Mouse (Mus musculus): ENCODE measurements around the gene Kifc3. TPM values are rescaled to one million over a fixed set of nuclear protein-coding genes. Genes with fewer than 3 reads are reported as not detected.

The Kifc3 gene
- polyA plus RNA-seq, 1 experiment from 2014 or later: 5.9 TPM

DNA sequence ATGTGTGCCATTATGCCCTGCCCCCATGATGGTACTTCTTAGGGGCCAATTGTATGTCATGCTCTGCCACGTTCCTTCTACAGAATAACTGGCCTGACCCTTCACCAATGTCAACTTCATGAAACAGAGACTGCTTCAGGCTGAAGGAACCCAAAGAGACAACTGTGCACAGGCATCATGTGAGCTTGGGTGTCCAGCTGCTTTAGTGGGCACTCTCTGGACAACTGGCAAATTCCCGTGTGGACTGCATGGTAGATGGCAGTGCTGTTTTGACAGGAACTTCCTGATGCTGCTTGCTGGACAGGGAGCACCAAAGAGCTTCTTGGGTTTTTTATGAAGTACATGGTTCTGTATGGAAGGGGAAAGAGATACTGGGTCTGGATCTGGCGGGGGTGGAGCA, 43.3 kb downstream of the Kifc3 start:
- Histone ChIP-seq H3K9me3 (ENCODE audit: control insufficient read depth, low read length) (no peaks in the 10 kb centered on the region), H3K4me3 (ENCODE audit: low read depth, low read length) (no peak overlapping the region), H3K36me3 (ENCODE audit: control insufficient read depth, insufficient read depth, low read length) (no peaks in the 10 kb centered on the region), H3K9ac (ENCODE audit: low read length) (no peak overlapping the region), H3K4me1 (replicated peaks; ENCODE audit: control insufficient read depth, insufficient read depth, low read length) (no peaks in the 10 kb centered on the region), H3K4me2 (ENCODE audit: low read depth, low read length, severe bottlenecking) (no peak overlapping the region), H3K27me3 (ENCODE audit: control insufficient read depth, insufficient read depth, low read length) (no peaks in the 10 kb centered on the region), H3K27ac (ENCODE audit: low read depth, low read length) (no peak overlapping the region)
- ATAC-seq (replicated peaks; ENCODE audit: low FRiP score) (no peak), DNase-seq (ENCODE audit: low spot score) (no peak)
- 76% methylated on average over 3 of the region's 3 CpGs for WGBS

DNA sequence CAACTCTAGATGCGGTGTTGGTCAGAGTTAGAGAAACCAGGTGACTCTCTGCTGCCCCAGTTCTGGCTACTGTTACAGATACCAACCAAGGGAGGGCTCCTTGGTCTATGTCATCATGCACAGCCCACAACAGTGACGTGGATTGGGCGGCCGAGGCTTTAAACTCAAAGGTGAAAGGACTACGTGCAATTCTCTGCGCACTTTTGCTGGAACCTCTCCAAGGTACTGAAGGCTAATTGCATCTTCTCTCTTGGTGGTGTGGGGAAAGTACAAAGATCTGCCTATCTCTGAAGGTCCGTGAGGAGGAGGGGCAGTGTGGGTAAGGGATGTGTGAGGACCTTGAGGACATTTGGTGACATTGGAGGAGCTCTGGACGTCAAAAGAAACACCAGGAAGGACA, 44.0 kb downstream of the Kifc3 start:
- no peak for DNase-seq (ENCODE audit: low spot score)

DNA sequence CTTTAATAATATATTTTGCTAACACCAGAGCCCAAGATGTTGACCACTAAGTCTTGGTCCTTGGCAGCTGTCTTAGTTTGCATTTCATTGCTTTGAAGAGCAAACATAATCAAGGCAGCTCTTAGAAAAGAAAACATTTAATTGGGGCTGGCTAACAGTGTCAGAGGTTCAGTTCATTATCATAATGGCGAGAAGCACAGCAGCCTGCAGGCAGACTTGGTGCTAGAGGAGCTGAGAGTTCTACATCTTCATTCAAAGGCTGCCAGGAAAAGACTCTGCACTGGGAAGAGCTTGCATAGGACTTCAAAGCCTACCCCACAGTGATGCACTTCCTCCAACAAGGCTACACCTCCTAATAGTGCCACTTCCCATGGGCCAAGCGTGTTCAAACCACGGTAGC, 45.5 kb downstream of the Kifc3 start:
- ATAC-seq (replicated peaks; ENCODE audit: low FRiP score) (no peak), DNase-seq (ENCODE audit: low spot score) (no peak)
- Histone ChIP-seq H3K9ac (ENCODE audit: low read length) (no peak overlapping the region), H3K4me2 (ENCODE audit: low read depth, low read length, severe bottlenecking) (no peak overlapping the region), H3K36me3 (ENCODE audit: control insufficient read depth, insufficient read depth, low read length) (no peaks in the 10 kb centered on the region), H3K27ac (ENCODE audit: low read depth, low read length) (no peak overlapping the region), H3K9me3 (ENCODE audit: control insufficient read depth, low read length) (no peaks in the 10 kb centered on the region), H3K27me3 (ENCODE audit: control insufficient read depth, insufficient read depth, low read length) (no peaks in the 10 kb centered on the region), H3K4me1 (replicated peaks; ENCODE audit: control insufficient read depth, insufficient read depth, low read length) (no peaks in the 10 kb centered on the region), H3K4me3 (ENCODE audit: low read depth, low read length) (no peak overlapping the region)
- 60% methylated on average over 3 of the region's 3 CpGs for WGBS

More for the DNA sequence above, 44.0 kb downstream of the Kifc3 start:
- Histone ChIP-seq H3K27me3 (ENCODE audit: control insufficient read depth, insufficient read depth, low read length) (no peaks in the 10 kb centered on the region), H3K4me1 (replicated peaks; ENCODE audit: control insufficient read depth, insufficient read depth, low read length) (no peaks in the 10 kb centered on the region), H3K9me3 (ENCODE audit: control insufficient read depth, low read length) (no peaks in the 10 kb centered on the region), H3K9ac (ENCODE audit: low read length) (no peak overlapping the region), H3K4me2 (ENCODE audit: low read depth, low read length, severe bottlenecking) (no peak overlapping the region), H3K4me3 (ENCODE audit: low read depth, low read length) (no peak overlapping the region), H3K27ac (ENCODE audit: low read depth, low read length) (no peak overlapping the region), H3K36me3 (ENCODE audit: control insufficient read depth, insufficient read depth, low read length) (no peaks in the 10 kb centered on the region)
- ATAC-seq (replicated peaks; ENCODE audit: low FRiP score): no peak
- 79% methylated on average over 8 of the region's 8 CpGs for WGBS

DNA sequence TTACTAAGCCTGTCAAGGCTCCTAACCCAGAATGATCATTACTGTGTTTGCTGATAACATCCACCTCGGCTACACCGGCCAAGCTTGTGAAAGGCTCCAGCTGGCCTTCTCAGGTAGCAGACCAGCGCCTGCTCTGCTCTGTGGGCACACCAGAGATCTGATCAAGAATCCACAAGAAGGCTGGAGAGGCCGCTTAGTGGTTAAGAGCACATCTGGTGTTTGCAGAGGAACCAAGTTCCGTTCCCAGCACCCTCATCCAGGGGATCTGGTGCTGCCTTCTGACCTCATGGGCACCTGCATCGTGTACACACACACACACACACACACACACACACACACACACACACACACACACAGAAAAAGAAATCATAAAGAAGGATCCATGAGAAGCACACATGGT, 46.5 kb downstream of the Kifc3 start:
- H3K36me3 ChIP-seq (ENCODE audit: control insufficient read depth, insufficient read depth, low read length): no peaks in the 10 kb centered on the region
- no peaks in the 10 kb centered on the region for H3K9me3 ChIP-seq (ENCODE audit: control insufficient read depth, low read length)
- H3K4me1 ChIP-seq (replicated peaks; ENCODE audit: control insufficient read depth, insufficient read depth, low read length): no peaks in the 10 kb centered on the region
- H3K4me2 ChIP-seq (ENCODE audit: low read depth, low read length, severe bottlenecking): no peak overlapping the region
- no peak overlapping the region for H3K4me3 ChIP-seq (ENCODE audit: low read depth, low read length)
- 89% methylated on average over 6 of the region's 6 CpGs for WGBS
- H3K9ac ChIP-seq (ENCODE audit: low read length): no peak overlapping the region
- ATAC-seq (replicated peaks; ENCODE audit: low FRiP score): no peak
- no peak overlapping the region for H3K27ac ChIP-seq (ENCODE audit: low read depth, low read length)
- no peaks in the 10 kb centered on the region for H3K27me3 ChIP-seq (ENCODE audit: control insufficient read depth, insufficient read depth, low read length)
- no peak for DNase-seq (ENCODE audit: low spot score)

DNA sequence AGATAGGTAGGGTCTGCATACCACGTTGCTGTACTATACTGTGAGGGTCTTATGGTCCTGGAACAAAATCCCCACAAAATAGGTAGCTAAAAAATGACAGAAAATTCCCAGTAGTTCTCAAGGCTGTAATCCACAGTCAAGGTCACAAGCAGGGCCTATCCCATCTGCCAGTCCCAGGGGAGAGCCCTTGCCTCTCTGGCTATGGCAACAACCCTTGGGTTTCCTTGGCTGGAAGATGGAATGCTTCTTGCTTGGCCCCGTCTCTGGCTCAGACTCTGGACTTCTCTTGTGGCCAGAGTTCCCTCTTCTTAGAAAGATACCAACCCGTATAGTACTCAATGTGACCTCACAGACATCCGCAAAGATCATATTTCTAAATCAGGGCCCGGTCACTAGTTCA, 47.3 kb downstream of the Kifc3 start:
- WGBS: 91% methylated on average over 5 of the region's 5 CpGs

DNA sequence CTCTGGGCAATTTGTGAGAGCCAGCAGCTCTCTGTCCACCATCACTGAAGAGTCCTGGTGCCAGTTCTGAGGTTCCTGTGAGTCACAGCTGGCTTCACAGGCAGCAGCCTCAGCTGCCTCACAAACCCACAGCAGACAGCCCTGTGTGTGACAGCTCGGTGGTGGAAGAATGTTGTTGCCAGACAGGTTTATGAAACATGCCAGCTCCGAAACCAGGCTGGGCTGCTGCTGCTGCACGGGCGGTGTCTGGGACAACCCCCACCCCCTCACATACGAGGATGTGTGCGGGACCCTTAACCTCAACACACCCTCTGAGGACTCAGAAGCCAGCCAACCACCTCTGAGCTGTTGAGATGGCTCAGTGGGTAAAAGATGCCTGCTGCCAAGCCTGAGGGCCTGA, 48.0 kb downstream of the Kifc3 start:
- Histone ChIP-seq H3K4me3 (ENCODE audit: low read depth, low read length) (no peak overlapping the region), H3K36me3 (ENCODE audit: control insufficient read depth, insufficient read depth, low read length) (no peaks in the 10 kb centered on the region), H3K4me1 (replicated peaks; ENCODE audit: control insufficient read depth, insufficient read depth, low read length) (no peaks in the 10 kb centered on the region), H3K9me3 (ENCODE audit: control insufficient read depth, low read length) (no peaks in the 10 kb centered on the region), H3K27me3 (ENCODE audit: control insufficient read depth, insufficient read depth, low read length) (no peaks in the 10 kb centered on the region), H3K27ac (ENCODE audit: low read depth, low read length) (no peak overlapping the region), H3K4me2 (ENCODE audit: low read depth, low read length, severe bottlenecking) (no peak overlapping the region), H3K9ac (ENCODE audit: low read length) (no peak overlapping the region; the same call in 1 of the 2 replicates)
- DNase-seq (ENCODE audit: low spot score) (no peak), ATAC-seq (replicated peaks; ENCODE audit: low FRiP score) (no peak)
- WGBS: 91% methylated on average over 6 of the region's 6 CpGs

More for the DNA sequence above, 47.3 kb downstream of the Kifc3 start:
- no peak for ATAC-seq (replicated peaks; ENCODE audit: low FRiP score)
- no peak overlapping the region for H3K9ac ChIP-seq (ENCODE audit: low read length)
- DNase-seq (ENCODE audit: low spot score): no peak
- H3K9me3 ChIP-seq (ENCODE audit: control insufficient read depth, low read length): no peaks in the 10 kb centered on the region
- H3K36me3 ChIP-seq (ENCODE audit: control insufficient read depth, insufficient read depth, low read length): no peaks in the 10 kb centered on the region
- no peaks in the 10 kb centered on the region for H3K27me3 ChIP-seq (ENCODE audit: control insufficient read depth, insufficient read depth, low read length)
- no peak overlapping the region for H3K4me2 ChIP-seq (ENCODE audit: low read depth, low read length, severe bottlenecking)
- no peak overlapping the region for H3K4me3 ChIP-seq (ENCODE audit: low read depth, low read length)
- no peaks in the 10 kb centered on the region for H3K4me1 ChIP-seq (replicated peaks; ENCODE audit: control insufficient read depth, insufficient read depth, low read length)
- H3K27ac ChIP-seq (ENCODE audit: low read depth, low read length): no peak overlapping the region

DNA sequence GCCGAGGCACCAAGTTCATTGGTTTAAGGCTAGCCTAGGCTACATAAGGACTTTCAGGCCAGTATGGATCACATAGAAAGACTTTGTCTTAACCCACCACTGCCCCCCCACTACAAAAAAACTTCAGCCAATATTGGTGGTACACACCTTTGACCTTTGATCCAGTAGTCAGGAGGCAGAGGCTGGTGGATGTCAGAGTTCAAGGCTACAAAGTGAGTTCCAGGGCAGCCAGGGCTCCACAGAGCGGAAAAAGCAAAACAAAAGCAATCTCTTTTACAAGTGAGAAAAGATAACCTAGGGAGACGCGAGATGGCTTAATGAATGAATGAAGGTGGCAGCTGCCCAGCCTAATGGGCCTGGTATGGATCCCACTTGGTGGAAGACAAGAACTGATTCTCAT, 48.6 kb downstream of the Kifc3 start:
- Histone ChIP-seq H3K27me3 (ENCODE audit: control insufficient read depth, insufficient read depth, low read length) (no peaks in the 10 kb centered on the region), H3K4me1 (replicated peaks; ENCODE audit: control insufficient read depth, insufficient read depth, low read length) (no peaks in the 10 kb centered on the region), H3K9me3 (ENCODE audit: control insufficient read depth, low read length) (no peaks in the 10 kb centered on the region), H3K4me3 (ENCODE audit: low read depth, low read length) (no peak overlapping the region), H3K36me3 (ENCODE audit: control insufficient read depth, insufficient read depth, low read length) (no peaks in the 10 kb centered on the region), H3K4me2 (ENCODE audit: low read depth, low read length, severe bottlenecking) (no peak overlapping the region), H3K27ac (ENCODE audit: low read depth, low read length) (no peak overlapping the region), H3K9ac (ENCODE audit: low read length) (no peak overlapping the region)
- no peak for ATAC-seq (replicated peaks; ENCODE audit: low FRiP score)
- no peak for DNase-seq (ENCODE audit: low spot score)
- WGBS: 71% methylated on average over 4 of the region's 4 CpGs

DNA sequence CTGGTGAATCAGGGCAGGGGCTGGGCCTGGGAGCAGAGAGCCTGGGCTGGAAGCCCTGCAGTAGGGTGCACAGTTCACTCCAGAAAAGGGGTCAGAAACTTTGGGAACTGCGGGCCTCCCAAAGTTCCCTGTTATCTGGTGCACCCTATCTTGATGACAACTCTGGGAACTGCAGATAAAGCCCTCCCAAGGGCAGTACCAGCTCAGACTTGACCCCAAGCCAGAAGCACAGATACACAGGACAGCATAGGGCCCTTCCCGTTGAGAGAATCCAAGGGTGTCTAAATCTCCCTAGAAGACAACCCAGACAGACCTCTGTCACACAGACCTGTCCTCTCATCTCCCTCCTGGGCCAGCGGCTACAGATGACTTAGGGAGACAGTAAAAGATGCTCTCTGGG, 52.0 kb downstream of the Kifc3 start:
- no peaks in the 10 kb centered on the region for H3K9me3 ChIP-seq (ENCODE audit: control insufficient read depth, low read length)
- no peak overlapping the region for H3K27ac ChIP-seq (ENCODE audit: low read depth, low read length)
- ATAC-seq (replicated peaks; ENCODE audit: low FRiP score) (no peak), DNase-seq (ENCODE audit: low spot score) (no peak)
- H3K4me3 ChIP-seq (ENCODE audit: low read depth, low read length): no peak overlapping the region
- no peaks in the 10 kb centered on the region for H3K27me3 ChIP-seq (ENCODE audit: control insufficient read depth, insufficient read depth, low read length)
- 83% methylated on average over 3 of the region's 3 CpGs for WGBS
- no peaks in the 10 kb centered on the region for H3K4me1 ChIP-seq (replicated peaks; ENCODE audit: control insufficient read depth, insufficient read depth, low read length)
- H3K4me2 ChIP-seq (ENCODE audit: low read depth, low read length, severe bottlenecking): no peak overlapping the region
- H3K9ac ChIP-seq (ENCODE audit: low read length): no peak overlapping the region
- no peaks in the 10 kb centered on the region for H3K36me3 ChIP-seq (ENCODE audit: control insufficient read depth, insufficient read depth, low read length)

DNA sequence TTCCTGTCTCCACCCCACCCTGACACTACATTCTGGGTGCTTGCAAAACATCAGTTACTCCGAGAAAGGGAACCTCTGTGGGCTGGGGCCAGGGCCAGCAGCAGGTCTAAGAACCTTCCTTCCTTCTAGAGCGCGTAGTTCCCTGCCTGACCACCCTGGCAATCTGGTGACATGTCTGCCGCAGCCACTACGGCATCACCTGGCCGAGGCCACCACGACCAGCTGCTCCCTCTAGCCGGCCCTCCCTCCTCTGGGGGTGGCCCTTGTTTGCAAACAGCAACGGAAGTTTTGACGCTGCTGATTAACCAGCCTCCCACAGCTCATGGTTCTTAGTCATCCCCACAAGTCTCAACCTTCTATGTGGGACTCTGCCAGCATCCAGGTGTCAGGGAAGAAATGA, 53.2 kb downstream of the Kifc3 start:
- Histone ChIP-seq H3K36me3 (ENCODE audit: control insufficient read depth, insufficient read depth, low read length) (no peaks in the 10 kb centered on the region), H3K9ac (ENCODE audit: low read length) (no peak overlapping the region), H3K9me3 (ENCODE audit: control insufficient read depth, low read length) (no peaks in the 10 kb centered on the region), H3K4me3 (ENCODE audit: low read depth, low read length) (no peak overlapping the region), H3K27ac (ENCODE audit: low read depth, low read length) (no peak overlapping the region), H3K4me1 (replicated peaks; ENCODE audit: control insufficient read depth, insufficient read depth, low read length) (no peaks in the 10 kb centered on the region), H3K27me3 (ENCODE audit: control insufficient read depth, insufficient read depth, low read length) (no peaks in the 10 kb centered on the region), H3K4me2 (ENCODE audit: low read depth, low read length, severe bottlenecking) (no peak overlapping the region)
- ATAC-seq (replicated peaks; ENCODE audit: low FRiP score) (no peak), DNase-seq (ENCODE audit: low spot score) (no peak)
- WGBS: 56% methylated on average over 10 of the region's 10 CpGs

Measured in forebrain, embryonic 11.5 days (tissue).